Mouse (Mus musculus): Measurements from ENCODE around the gene Samd4.

Gene Samd4

DNA sequence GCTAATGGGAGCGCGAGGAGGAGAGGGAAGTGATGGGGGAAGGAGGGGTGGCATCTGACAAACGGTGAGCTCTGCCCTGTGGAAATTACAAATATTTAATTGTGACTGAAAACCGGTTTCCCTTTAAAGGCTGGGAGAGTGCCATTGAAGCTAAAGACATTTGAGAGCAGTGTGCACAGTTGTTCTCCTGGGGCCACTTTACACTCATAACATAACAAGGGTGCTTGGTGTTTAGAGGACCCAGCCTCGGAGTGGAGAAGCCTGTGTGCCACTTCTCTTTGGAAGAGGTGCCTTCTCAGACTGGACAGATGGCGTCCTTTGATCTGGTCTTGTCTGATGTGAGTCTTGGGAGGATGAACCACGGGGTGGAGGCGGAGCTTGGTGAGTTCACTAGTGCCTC is 26.2 kb downstream of the Samd4 start:
- no peak for DNase-seq (ENCODE audit: low read depth, low spot score)

GRCm38 (mm10) chr14:46912496-46912895 is 29.8 kb downstream of the Samd4 start:
- DNase-seq (ENCODE audit: low read depth, low spot score), result no peak

- no peak for DNase-seq (ENCODE audit: low read depth, low spot score)
Measured at GRCm38 (mm10) chr14:46914356-46914755, 31.7 kb downstream of the Samd4 start.

DNA sequence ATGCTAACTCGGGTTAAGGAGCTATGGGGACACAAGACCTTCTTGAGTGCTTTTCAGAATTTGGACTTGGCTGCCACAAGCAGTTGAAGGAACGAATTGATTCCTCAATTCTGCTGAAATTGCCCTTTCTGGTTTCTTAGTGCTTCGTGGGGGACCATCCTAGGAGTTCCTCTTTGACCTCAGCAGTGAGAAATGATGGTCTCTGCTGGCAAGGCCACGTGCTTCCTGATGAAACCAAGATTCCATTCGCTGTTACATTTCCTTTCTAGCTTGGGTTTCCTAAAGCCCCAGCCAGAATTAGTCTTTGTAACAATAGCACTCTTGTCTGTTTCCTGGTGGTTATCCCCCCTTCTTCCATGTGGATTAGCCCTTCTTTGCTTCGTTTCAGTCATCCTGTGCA is 32.9 kb downstream of the Samd4 start:
- DNase-seq (ENCODE audit: low read depth, low spot score), result no peak

DNA sequence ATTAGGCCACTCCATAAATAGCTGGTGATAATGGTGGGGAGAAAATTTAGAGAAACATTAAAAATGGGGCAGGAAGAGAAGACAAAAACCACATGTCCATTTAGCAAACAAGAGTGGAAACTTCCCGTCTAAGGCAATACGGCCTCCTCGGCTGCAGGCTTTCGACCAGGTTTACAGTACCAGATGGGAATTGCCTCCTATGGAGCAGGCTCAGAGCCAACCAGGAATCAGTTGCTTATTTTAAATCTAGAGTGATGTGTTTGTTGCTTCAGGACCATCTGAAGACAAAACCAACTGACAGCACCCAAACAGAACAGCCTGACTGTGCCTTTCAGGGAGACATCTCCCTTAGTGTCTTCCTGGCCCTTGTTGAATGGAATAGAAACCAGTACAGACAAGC is 33.9 kb downstream of the Samd4 start:
- DNase-seq (ENCODE audit: low read depth, low spot score), result no peak

- DNase-seq (ENCODE audit: low read depth, low spot score), result no peak
Measured at GRCm38 (mm10) chr14:46917136-46917535, 34.5 kb downstream of the Samd4 start.

- no peak for DNase-seq (ENCODE audit: low read depth, low spot score)
Measured at GRCm38 (mm10) chr14:46917581-46917980, 34.9 kb downstream of the Samd4 start.

DNA sequence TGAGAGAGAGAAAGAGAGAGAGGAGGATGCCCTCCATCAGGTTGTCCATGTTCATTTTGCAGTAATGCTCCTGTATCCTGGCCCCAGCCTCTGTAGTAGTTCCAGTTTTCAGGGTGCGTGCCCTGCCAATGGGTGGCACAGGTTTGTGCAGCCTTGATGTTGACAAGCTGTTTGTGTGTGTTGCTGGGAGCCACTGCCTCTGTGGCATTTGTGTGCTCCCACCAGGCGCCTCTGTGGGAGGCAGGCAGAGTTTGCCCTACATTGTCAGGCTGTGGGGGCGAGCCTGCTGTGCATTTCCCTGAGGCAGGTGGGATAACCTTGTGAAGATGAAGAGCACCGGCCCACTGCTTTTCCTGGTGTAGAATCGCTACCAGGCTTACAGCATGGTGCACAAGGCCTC is 37.8 kb downstream of the Samd4 start:
- DNase-seq (ENCODE audit: low read depth, low spot score), result no peak

- DNase-seq (ENCODE audit: low read depth, low spot score), result no peak
Measured at GRCm38 (mm10) chr14:46921178-46921975, 38.7 kb downstream of the Samd4 start.

- DNase-seq (ENCODE audit: low read depth, low spot score), result no peak
Measured at GRCm38 (mm10) chr14:46923931-46924330, 41.3 kb downstream of the Samd4 start.

DNA sequence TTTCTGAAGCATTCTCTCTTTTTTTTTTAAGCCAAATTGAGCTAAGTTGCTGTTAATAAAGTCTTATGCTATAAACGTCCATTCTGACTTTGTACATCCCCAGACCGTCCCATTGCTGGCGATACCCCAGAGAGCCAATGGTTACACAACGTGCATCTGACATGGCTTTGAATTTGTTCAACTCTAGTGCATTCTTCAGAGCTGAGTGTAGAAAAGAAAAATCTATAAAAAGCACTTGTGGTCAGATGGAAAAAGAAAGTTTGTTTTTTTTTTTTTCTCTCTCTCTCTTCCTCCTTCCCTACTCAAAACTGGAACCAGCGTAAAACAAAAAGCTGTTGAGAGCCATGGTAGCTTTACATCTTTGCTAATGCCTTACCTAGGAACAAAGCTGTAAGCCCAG is 41.8 kb downstream of the Samd4 start:
- DNase-seq (ENCODE audit: low read depth, low spot score), result no peak

DNA sequence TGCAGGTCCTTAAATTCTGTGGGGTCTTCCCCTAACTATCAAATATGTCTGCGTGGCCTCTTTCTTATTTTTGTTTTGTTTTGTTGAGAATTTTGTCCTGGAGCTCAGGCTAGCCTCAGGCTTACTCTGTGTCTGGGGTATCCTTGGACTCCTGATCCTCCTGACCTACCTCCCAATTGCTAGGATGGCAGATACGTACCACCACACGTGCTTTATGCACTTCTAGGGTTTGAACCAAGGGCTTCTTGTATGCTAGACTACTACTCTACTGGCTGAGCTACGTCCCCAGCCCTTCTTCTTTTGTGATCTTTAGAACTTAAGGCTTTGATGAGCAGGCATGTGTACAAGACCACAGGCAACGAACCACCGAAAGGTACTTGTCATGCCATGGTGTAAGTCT is 45.9 kb downstream of the Samd4 start:
- DNase-seq (ENCODE audit: low read depth, low spot score), result no peak

DNA sequence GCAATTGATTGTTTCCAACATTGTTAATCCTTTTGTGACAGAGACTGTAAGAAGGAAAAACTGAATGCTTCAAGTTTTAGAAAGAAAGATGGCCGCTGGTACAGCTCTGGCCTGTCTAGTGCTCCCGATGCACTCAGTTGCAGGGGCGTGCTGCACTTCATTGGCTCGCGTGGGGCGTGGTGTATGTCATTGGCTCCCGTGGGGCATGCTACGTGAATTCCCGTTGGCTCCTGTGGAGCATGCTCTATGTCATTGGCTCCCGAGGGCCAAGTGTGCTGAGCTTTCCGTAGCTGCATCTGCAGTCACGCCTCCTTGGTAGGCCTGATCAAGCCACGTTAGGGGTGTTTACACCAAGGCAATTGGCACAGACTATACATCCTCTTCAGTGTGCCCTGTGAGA is 49.5 kb downstream of the Samd4 start:
- no peak for DNase-seq (ENCODE audit: low read depth, low spot score)

DNA sequence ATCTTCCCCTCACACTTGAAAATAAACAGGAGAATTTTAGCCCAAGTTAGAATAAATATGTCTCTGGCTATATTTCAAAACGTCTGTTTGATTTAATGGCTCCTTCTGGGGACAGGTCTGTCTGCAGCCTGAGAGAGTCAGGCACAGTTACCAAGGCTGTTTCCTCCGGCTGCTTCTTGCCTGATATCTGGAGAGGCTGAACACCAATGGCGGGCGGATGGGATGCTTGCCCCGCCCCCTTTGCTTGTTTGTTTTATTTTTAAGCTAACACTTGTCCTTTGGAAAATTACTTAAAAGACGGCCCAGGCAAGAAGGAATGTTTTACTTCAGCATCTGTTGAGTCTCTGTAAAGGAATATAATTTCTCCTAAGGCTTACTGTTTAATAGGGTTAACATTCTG is 50.1 kb downstream of the Samd4 start:
- no peak for DNase-seq (ENCODE audit: low read depth, low spot score)

GRCm38 (mm10) chr14:46941077-46941476 is 58.4 kb downstream of the Samd4 start:
- no peak for DNase-seq (ENCODE audit: low read depth, low spot score)

- no peak for DNase-seq (ENCODE audit: low read depth, low spot score)
Measured at GRCm38 (mm10) chr14:46941896-46942812, 59.5 kb downstream of the Samd4 start.

- no peak for DNase-seq (ENCODE audit: low read depth, low spot score)
Measured at GRCm38 (mm10) chr14:46944411-46944810, 61.8 kb downstream of the Samd4 start.

DNA sequence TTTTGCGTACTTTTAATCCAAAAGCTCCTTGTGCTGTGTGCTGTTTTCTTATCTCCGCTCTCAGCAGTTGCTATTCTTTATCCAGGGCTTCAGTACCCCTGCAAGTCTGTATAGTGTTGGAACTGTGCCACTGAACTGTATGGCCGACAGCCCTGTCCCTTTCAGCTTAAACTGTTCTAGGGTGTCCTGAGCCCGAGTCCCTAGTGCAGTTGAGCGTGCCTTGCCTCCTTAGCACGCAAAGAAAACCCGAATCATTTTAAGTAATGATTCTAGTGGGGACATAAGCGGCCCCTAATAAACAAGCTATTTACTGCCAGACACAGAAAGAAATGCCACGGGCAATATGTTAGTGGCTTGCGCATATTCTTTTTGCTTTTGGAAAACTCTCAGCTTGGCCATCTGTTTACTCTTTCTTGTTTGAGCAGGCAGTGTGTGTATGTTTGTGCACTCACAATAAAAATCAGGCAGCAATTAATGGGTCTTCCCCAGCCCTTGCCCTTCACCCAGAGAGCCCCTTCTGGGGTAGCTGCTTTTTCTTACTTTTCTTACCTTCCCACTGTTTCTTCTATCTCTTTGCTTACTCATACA is 63.3 kb downstream of the Samd4 start:
- no peak for DNase-seq (ENCODE audit: low read depth, low spot score)

- DNase-seq (ENCODE audit: low read depth, low spot score), result no peak
Measured at GRCm38 (mm10) chr14:46947644-46948043, 65.0 kb downstream of the Samd4 start.

DNA sequence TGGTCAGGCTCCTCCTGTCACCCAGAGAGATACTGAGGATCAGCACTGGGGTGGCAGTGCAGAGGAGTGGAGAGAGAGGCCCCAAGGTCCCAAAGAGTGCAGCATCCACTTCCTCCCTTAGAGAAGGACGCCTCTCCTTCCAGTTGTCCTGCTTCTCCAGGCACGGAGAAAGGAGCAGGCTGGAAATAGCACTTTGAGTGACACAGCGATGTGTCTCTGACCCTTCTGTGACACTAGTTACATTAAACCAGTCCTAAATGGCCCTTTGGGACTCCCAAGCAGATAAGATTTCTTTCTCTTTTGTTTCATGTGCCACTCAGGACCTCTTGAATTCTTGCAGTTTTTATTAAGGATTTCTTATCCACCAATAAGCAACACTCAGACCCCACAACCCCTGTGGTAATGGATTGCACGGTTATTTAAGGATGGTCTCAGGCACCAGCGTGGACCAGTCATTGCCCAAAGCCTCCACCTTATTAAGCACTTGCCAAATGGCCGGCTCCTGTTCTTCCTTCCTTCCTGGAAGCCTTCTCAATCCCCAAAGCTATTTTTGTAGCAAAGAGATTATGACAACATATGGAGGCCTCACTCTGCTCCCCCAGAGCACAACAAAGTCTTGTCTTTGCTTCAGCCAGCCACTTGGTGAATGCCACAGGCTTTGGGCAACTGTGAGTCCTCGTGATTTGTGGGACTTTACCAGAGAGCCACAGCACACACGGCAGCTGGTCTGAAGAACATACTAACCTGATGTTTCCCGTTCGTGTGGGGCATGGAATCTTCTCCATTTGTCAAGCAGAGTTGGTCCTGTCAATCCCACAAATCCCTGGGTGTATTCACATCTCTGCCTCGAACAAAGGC is 68.1 kb downstream of the Samd4 start:
- no peak for DNase-seq (ENCODE audit: low read depth, low spot score)

DNA sequence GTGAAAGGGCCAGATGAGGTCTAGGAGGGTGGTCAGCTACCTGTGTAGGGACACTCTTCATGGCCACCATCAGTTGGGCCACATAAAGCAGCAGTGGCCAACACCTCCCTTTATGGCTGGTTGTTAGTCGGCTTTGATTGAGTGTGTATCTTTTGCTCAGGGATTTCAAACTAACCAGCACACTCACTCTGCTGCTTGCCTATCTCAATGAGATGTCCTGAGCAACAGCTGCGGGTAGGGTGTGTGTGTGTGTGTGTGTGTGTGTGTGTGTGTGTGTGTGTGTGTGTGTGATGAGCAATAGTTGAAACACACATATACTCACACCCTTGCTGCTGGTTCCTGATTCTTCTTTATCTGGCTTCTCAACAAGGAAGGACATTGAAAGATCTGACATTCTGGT is 69.6 kb downstream of the Samd4 start:
- DNase-seq (ENCODE audit: low read depth, low spot score), result no peak

Data from CD4-positive, CD25-positive, alpha-beta regulatory T cell, adult 2 months (primary cell).